8 mouse cellular contexts compared by ENCODE assay signal in the genomic region with DNA sequence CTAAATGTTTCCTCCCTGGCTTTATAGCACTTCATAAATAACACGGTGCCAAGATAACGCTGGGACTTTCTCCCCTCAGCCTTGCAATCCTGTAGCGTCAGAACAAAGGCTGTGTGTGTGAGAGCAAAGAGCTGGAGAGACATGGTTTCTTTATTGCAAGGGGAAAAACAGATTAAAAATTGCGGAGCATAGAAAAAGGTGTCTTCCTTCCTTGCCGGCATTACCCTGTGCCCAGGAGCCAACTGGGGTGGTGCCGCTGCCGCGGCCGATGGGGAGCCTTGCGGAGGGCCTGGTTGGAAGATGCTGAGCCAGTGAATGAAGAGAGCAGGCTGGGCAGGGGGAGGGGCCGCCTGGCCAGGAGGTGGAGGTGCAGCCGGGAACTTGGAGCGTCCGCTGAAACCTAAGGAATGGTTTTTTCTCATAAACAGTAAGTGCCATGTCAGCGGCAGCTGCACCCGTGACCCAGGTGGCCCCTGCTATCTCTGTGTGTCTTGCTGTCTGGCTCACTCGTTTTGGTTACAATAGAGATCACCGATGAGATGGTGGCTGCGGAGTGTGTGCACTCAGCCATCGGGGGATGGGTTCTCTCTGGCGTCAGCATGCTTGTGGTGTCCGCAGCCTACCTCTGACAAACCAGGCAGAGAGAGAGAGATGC.
DNase-seq lines count a peak whose midpoint lies in the region; ATAC-seq and TF ChIP-seq lines count a peak whose summit lies in the region.

No protein-coding gene starts in this region.

- H3K36me3 ChIP-seq in lung, embryonic 15.5 days: peaks cover 13% of the 10 kb centered on the region; the same call in 1 of the 2 replicates
- H3K36me3 ChIP-seq in neural tube, embryonic 11.5 days (ENCODE audit: control insufficient read depth, insufficient read depth, low read length): no peaks in the 10 kb centered on the region

- peak overlapping the region; percentile 22 for H3K4me3 ChIP-seq in lung, embryonic 15.5 days
- H3K4me3 ChIP-seq in lung, adult 2 months (replicated peaks; ENCODE audit: extremely low read depth, low read depth, low read length): no peak overlapping the region
- peak overlapping the region; percentile 26 for H3K4me3 ChIP-seq in neural tube, embryonic 11.5 days (ENCODE audit: low read depth, low read length)

- TF ChIP-seq CTCF in lung, adult 2 months (IDR thresholded peaks at IDR 0.05; ENCODE audit: insufficient read depth, low read length): no peak

- peak; percentile 62; the same call in 1 of the 2 replicates for ATAC-seq in lung, embryonic 15.5 days (ENCODE audit: borderline replicate concordance, extremely low read depth, low FRiP score, low TSS enrichment)
- ATAC-seq in neural tube, embryonic 11.5 days (ENCODE audit: insufficient read depth, low FRiP score, low TSS enrichment): peak; percentile 74

- H3K4me2 ChIP-seq in lung, embryonic 15.5 days: peak overlapping the region; percentile 54
- peak overlapping the region; percentile 42 for H3K4me2 ChIP-seq in neural tube, embryonic 11.5 days (ENCODE audit: low read depth)

- no peak overlapping the region for H3K27ac ChIP-seq in lung, embryonic 15.5 days
- 0 out of 2 replicates have a peak overlapping the region, but pooled peaks have one; percentile 29 for H3K27ac ChIP-seq in neural tube, embryonic 11.5 days (ENCODE audit: low read depth, low read length)

- no peak for TF ChIP-seq POLR2A in lung, adult 2 months (IDR thresholded peaks at IDR 0.05; ENCODE audit: borderline replicate concordance, extremely low read depth, low read depth, low read length)

- intact Hi-C loops in heart, postnatal 10 days (cut with DNase I): no loop called here

- H3K9me3 ChIP-seq in lung, embryonic 15.5 days: no peaks in the 10 kb centered on the region
- H3K9me3 ChIP-seq in neural tube, embryonic 11.5 days (ENCODE audit: control insufficient read depth, low read length): no peaks in the 10 kb centered on the region

- no peaks in the 10 kb centered on the region for H3K27me3 ChIP-seq in lung, embryonic 15.5 days
- H3K27me3 ChIP-seq in neural tube, embryonic 11.5 days (ENCODE audit: control insufficient read depth, insufficient read depth, low read length): no peaks in the 10 kb centered on the region

- H3K4me1 ChIP-seq in lung, embryonic 15.5 days: peaks cover 18% of the 10 kb centered on the region
- H3K4me1 ChIP-seq in lung, adult 2 months (ENCODE audit: control insufficient read depth, insufficient read depth, low read length): no peaks in the 10 kb centered on the region
- peaks cover 6% of the 10 kb centered on the region; the same call in 1 of the 2 replicates for H3K4me1 ChIP-seq in neural tube, embryonic 11.5 days (ENCODE audit: control insufficient read depth, insufficient read depth, low read length)

- no peak overlapping the region for H3K9ac ChIP-seq in lung, embryonic 15.5 days
- peak overlapping the region; percentile 24 for H3K9ac ChIP-seq in neural tube, embryonic 11.5 days (ENCODE audit: low read length)

- WGBS in lung, embryonic 15.5 days: 9% methylated on average over 22 of the region's 22 CpGs
- WGBS in lung, adult 2 months: 45% methylated on average over 22 of the region's 22 CpGs
- WGBS in neural tube, embryonic 11.5 days: 4% methylated on average over 22 of the region's 22 CpGs

- DNase-seq in lung, adult 2 months: no peak
- peak; percentile 92 to 93 for DNase-seq in cerebellum, postnatal 25 days
- peak; percentile 20 to 35 for DNase-seq in heart, postnatal 10 days
- DNase-seq in left cerebral cortex, adult 9 months (ENCODE audit: low spot score in 2 of 2): peak; percentile 59 to 81
- peak; percentile 73 for DNase-seq in neural tube, embryonic 11.5 days (ENCODE audit: low spot score)
- DNase-seq in urinary bladder, postnatal 4 days (ENCODE audit: low spot score in 2 of 2): no peak
- no peak for DNase-seq in spleen, adult 18-20 months

Comparison
In these comparisons a context has a peak if more than half of its experiments do, and no peak if none do; other contexts are left out.
1. DNase-seq: peak in cerebellum, postnatal 25 days (2 of 2), heart, postnatal 10 days (2 of 2), left cerebral cortex, adult 9 months (2 of 2) and neural tube, embryonic 11.5 days (single experiment); none in lung, adult 2 months (single experiment), urinary bladder, postnatal 4 days (0 of 2) and spleen, adult 18-20 months (0 of 2).